Mouse (Mus musculus) liver, embryonic 14.5 days (tissue): ENCODE measurements around the gene Rlbp1.

Source experiments
- CTCF ChIP-seq: IDR thresholded peaks from 2 replicates; pipeline ENCODE4 v1.5.1; 2016; ENCODE audit warnings: antibody characterized with exemption, low read depth, control low read depth
- EP300 ChIP-seq: IDR thresholded peaks from 2 replicates; pipeline ENCODE4 v1.6.1; 2016; ENCODE audit warnings: antibody characterized with exemption, low read depth

DNA sequence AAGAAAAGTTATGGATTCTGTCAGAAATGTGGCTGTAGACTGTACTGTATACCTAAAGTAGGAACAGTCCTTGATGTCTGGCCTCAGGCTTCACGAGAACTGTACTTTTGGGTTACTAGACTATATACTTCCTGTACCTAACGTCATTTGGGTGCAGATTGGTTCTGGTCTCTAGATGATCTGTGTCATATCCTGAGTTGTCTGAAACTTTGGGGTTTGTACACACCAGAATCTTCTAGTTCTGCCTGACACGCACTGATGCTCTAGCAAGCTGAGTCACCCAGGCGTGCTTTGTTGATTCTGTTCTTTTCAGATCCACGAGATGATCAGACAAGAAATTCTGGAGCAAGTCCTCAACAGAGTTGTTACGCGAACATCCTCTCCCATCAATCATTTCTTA is 33.1 kb upstream of the Rlbp1 start:
- TF ChIP-seq CTCF (no peak), EP300 (no peak)
